Mouse (Mus musculus) brain, embryonic 14.5 days (tissue): ENCODE results near the gene Pawr. TPM values are rescaled to one million over a fixed set of nuclear protein-coding genes. Genes with fewer than 3 reads are reported as not detected.

Experiments used
- DNase-seq: peaks from one replicate; pipeline ENCODE4 v3.0.0-alpha.2; 2011; ENCODE audit warnings: low read depth
- CTCF ChIP-seq: fragments of 200-500 bp; IDR thresholded peaks from 2 replicates; pipeline ENCODE4 v1.5.1; 2012; ENCODE audit warnings: inconsistent platforms, mild to moderate bottlenecking, moderate library complexity, borderline replicate concordance; ENCODE audit not compliant: insufficient read depth, insufficient read length; ENCODE audit errors: extremely low read depth
- POLR2A ChIP-seq: fragments of 200-500 bp; IDR thresholded peaks from 2 replicates; pipeline ENCODE4 v1.6.1; 2012; ENCODE audit warnings: mild to moderate bottlenecking, inconsistent platforms, borderline replicate concordance; ENCODE audit not compliant: poor library complexity, insufficient read depth, insufficient read length, severe bottlenecking; ENCODE audit errors: extremely low read depth
- polyA plus RNA-seq: library from polyadenylated mRNA; depleted of rRNA; stranded (reverse); fragments of >200 nt; gene quantifications from 2 replicates; pipeline ENCODE4 v1.2.3, GENCODE M21; 2012

The Pawr gene
- polyA plus RNA-seq, 1 experiment: 4.7 TPM

GRCm38 (mm10) chr10:108363932-108364331 lies 32.0 kb downstream of the Pawr start:
- no peak for TF ChIP-seq POLR2A
- TF ChIP-seq CTCF: no peak
- DNase-seq: no peak

- TF ChIP-seq CTCF (no peak), POLR2A (no peak)
- DNase-seq: peak; percentile 93
Observed at GRCm38 (mm10) chr10:108364946-108365719, 33.2 kb downstream of the Pawr start.

GRCm38 (mm10) chr10:108366251-108366650 lies 34.3 kb downstream of the Pawr start:
- TF ChIP-seq POLR2A (no peak), CTCF (no peak)

GRCm38 (mm10) chr10:108368358-108368757 lies 36.4 kb downstream of the Pawr start:
- TF ChIP-seq POLR2A (no peak), CTCF (no peak)
- DNase-seq: no peak

More at GRCm38 (mm10) chr10:108366251-108366650, 34.3 kb downstream of the Pawr start:
- peak; percentile 79 for DNase-seq

GRCm38 (mm10) chr10:108372258-108372657 lies 40.3 kb downstream of the Pawr start:
- peak; percentile 45 for DNase-seq
- TF ChIP-seq POLR2A (no peak), CTCF (no peak)

- no peak for DNase-seq
- TF ChIP-seq CTCF: no peak
- TF ChIP-seq POLR2A: no peak
Observed at GRCm38 (mm10) chr10:108372858-108373257, 40.9 kb downstream of the Pawr start.

- no peak for DNase-seq
- no peak for TF ChIP-seq POLR2A
- no peak for TF ChIP-seq CTCF
Observed at GRCm38 (mm10) chr10:108375796-108376195, 43.9 kb downstream of the Pawr start.

GRCm38 (mm10) chr10:108376366-108376765 lies 44.4 kb downstream of the Pawr start:
- TF ChIP-seq CTCF (no peak), POLR2A (no peak)
- DNase-seq: no peak

GRCm38 (mm10) chr10:108377369-108377768 lies 45.4 kb downstream of the Pawr start:
- no peak for TF ChIP-seq CTCF
- DNase-seq: no peak

- no peak for DNase-seq
- TF ChIP-seq CTCF (no peak), POLR2A (no peak)
Observed at GRCm38 (mm10) chr10:108378062-108378461, 46.1 kb downstream of the Pawr start.

- TF ChIP-seq CTCF (no peak), POLR2A (no peak)
- no peak for DNase-seq
Observed at GRCm38 (mm10) chr10:108378479-108378878, 46.6 kb downstream of the Pawr start.

- no peak for TF ChIP-seq POLR2A
- no peak for TF ChIP-seq CTCF
- no peak for DNase-seq
Observed at GRCm38 (mm10) chr10:108380715-108381114, 48.8 kb downstream of the Pawr start.
